In the genomic region with DNA sequence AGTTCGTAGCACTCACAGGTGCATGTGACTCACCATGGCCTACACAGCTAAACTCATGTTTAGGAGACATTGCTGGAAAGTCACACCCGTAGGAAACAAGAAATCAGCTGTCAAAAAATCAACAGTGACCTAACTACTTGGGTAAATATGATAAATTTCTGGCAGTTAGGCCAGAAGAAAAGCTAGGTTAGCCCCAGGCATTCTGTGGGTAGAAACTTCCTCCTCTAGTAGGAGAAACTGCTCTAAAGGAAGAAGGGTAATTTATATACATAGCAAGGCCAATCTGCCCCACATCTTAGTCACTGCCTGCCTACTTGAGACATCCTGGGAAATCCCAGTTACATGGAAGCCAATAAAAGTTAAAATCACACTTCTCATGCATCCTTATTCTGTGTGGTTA, we compare ENCODE assay signal across 25 mouse cellular contexts.
A peak's percentile ranks its signal among the peaks of the same experiment; 100 is the strongest.
DNase-seq lines count a peak whose midpoint lies in the region; ATAC-seq and TF ChIP-seq lines count a peak whose summit lies in the region.
"Had no signal": no experiment of that assay in that cellular context is flagged by ENCODE, and none has a peak within 500 bp of the region (broad histone marks: within the 10 kb centered on the region; RNA-seq: fewer than 3 reads in every experiment).

No protein-coding gene starts in this region.

- TF ChIP-seq EP300 in MEL (IDR thresholded peaks at IDR 0.05; ENCODE audit: low read depth in 1 of 2, low read length in 2 of 2): peak; percentile 91 to 93

- H3K9ac ChIP-seq in MEL (ENCODE audit: control insufficient read depth, low read depth, low read length, poor library complexity, severe bottlenecking): no peak overlapping the region
- no peak overlapping the region for H3K9ac ChIP-seq in midbrain, embryonic 11.5 days (ENCODE audit: low read length)
- H3K9ac ChIP-seq: embryonic facial prominence, embryonic 15.5 days; heart, embryonic 13.5 days; hindbrain, embryonic 15.5 days; kidney, embryonic 15.5 days; liver, embryonic 13.5 days; lung, embryonic 14.5 days; midbrain, embryonic 15.5 days had no signal

- DNase-seq in 416B (ENCODE audit: low read depth) (peak; percentile 94), MEL (ENCODE audit: low read depth, low spot score) (peak; percentile 79)
- DNase-seq in layer of hippocampus, adult 9-11 months: no peak
- DNase-seq in midbrain, embryonic 11.5 days (ENCODE audit: low spot score, missing footprints): no peak
- no peak for DNase-seq in gastrocnemius, adult 2 months
- DNase-seq: adrenal gland, adult 2 months; cerebellum, adult 9-10 months; gastrocnemius, postnatal 25 days; heart, adult 2 months; heart, postnatal 14 days; kidney, adult 11 months; kidney, postnatal 4 days; liver, embryonic 13.5 days; lung, embryonic 14.5 days; lung, postnatal 4 days had no signal

- H3K4me2 ChIP-seq in midbrain, embryonic 11.5 days: no peak overlapping the region
- H3K4me2 ChIP-seq: embryonic facial prominence, embryonic 15.5 days; heart, embryonic 13.5 days; hindbrain, embryonic 15.5 days; kidney, embryonic 15.5 days; liver, embryonic 13.5 days; lung, embryonic 14.5 days; midbrain, embryonic 15.5 days had no signal

- H3K79me2 ChIP-seq in MEL (ENCODE audit: control insufficient read depth, insufficient read depth, low read length, poor library complexity): no peaks in the 10 kb centered on the region

- TF ChIP-seq POLR2A in MEL (IDR thresholded peaks at IDR 0.05; ENCODE audit: control insufficient read depth in 1 of 2, insufficient read depth in 1 of 2, low read depth in 1 of 2, low read length in 2 of 2, poor library complexity in 1 of 2): no peak

- peaks cover 18 to 34% of the 10 kb centered on the region in 2 experiments for H3K4me1 ChIP-seq in MEL (ENCODE audit: control insufficient read depth in 1 of 2, insufficient read depth in 2 of 2, low read length in 2 of 2)
- no peaks in the 10 kb centered on the region for H3K4me1 ChIP-seq in midbrain, embryonic 11.5 days (ENCODE audit: control insufficient read depth, insufficient read depth, low read length)
- H3K4me1 ChIP-seq: embryonic facial prominence, embryonic 15.5 days; hindbrain, embryonic 15.5 days; kidney, embryonic 15.5 days; liver, embryonic 13.5 days; midbrain, embryonic 15.5 days had no signal

- H3K27me3 ChIP-seq in MEL (ENCODE audit: control insufficient read depth in 1 of 2, insufficient read depth in 2 of 2, low read length in 2 of 2): no peaks in the 10 kb centered on the region
- H3K27me3 ChIP-seq in midbrain, embryonic 11.5 days (ENCODE audit: control insufficient read depth, insufficient read depth, low read length): no peaks in the 10 kb centered on the region
- H3K27me3 ChIP-seq: embryonic facial prominence, embryonic 15.5 days; heart, embryonic 13.5 days; hindbrain, embryonic 15.5 days; kidney, embryonic 15.5 days; liver, embryonic 13.5 days had no signal

- H3K36me3 ChIP-seq in MEL (ENCODE audit: control insufficient read depth in 1 of 2, insufficient read depth in 2 of 2, low read length in 2 of 2): peaks cover 0 to 34% of the 10 kb centered on the region in 2 experiments; a peak in 2 of 4 replicates
- no peaks in the 10 kb centered on the region for H3K36me3 ChIP-seq in midbrain, embryonic 11.5 days (ENCODE audit: control insufficient read depth, insufficient read depth, low read length)
- H3K36me3 ChIP-seq: embryonic facial prominence, embryonic 15.5 days; heart, embryonic 13.5 days; hindbrain, embryonic 15.5 days; kidney, embryonic 15.5 days; liver, embryonic 13.5 days; midbrain, embryonic 15.5 days had no signal

- WGBS in midbrain, embryonic 11.5 days: 91% methylated on average over 2 of the region's 2 CpGs

- no peak for TF ChIP-seq RAD21 in MEL (IDR thresholded peaks at IDR 0.05; ENCODE audit: low read depth, low read length)

- no peak for TF ChIP-seq CTCF in MEL (IDR thresholded peaks at IDR 0.05 in 2 of 3, conservative IDR thresholded peaks at IDR 0.05 in 1 of 3; ENCODE audit: control insufficient read depth in 1 of 3, insufficient read depth in 1 of 3, low read depth in 2 of 3, low read length in 3 of 3, poor library complexity in 1 of 3, severe bottlenecking in 1 of 3)
- TF ChIP-seq CTCF in gastrocnemius, adult 2 months (IDR thresholded peaks at IDR 0.05): no peak

- intact Hi-C loops in gastrocnemius, adult 2 months (cut with DNase I): no loop called here

- peak; percentile 52 for ATAC-seq in granulocyte monocyte progenitor cell, adult 5-6 weeks (replicated peaks; ENCODE audit: poor library complexity, severe bottlenecking)
- 0 out of 2 replicates have a peak, but pooled peaks have one; percentile 30 for ATAC-seq in monocyte, adult 5-6 weeks (replicated peaks; ENCODE audit: insufficient number of reproducible peaks, low FRiP score, low TSS enrichment, poor library complexity, severe bottlenecking)
- no peak for ATAC-seq in midbrain, embryonic 11.5 days (ENCODE audit: low FRiP score)
- ATAC-seq: forebrain, embryonic 14.5 days; midbrain, embryonic 15.5 days; Patski had no signal

- H3K9me3 ChIP-seq in MEL (replicated peaks; ENCODE audit: insufficient read depth, low read length): no peaks in the 10 kb centered on the region
- H3K9me3 ChIP-seq in midbrain, embryonic 11.5 days (ENCODE audit: control insufficient read depth, low read length): no peaks in the 10 kb centered on the region
- H3K9me3 ChIP-seq: embryonic facial prominence, embryonic 15.5 days; heart, embryonic 13.5 days; hindbrain, embryonic 15.5 days; kidney, embryonic 15.5 days; liver, embryonic 13.5 days; midbrain, embryonic 15.5 days had no signal

- H3K4me3 ChIP-seq in MEL (ENCODE audit: control insufficient read depth in 1 of 2, insufficient read depth in 1 of 2, low read depth in 2 of 2, low read length in 2 of 2): no peak overlapping the region
- H3K4me3 ChIP-seq in midbrain, embryonic 11.5 days (ENCODE audit: low read depth, low read length): no peak overlapping the region
- H3K4me3 ChIP-seq in gastrocnemius, adult 2 months: no peak overlapping the region
- H3K4me3 ChIP-seq: embryonic facial prominence, embryonic 15.5 days; heart, adult 2 months; heart, embryonic 13.5 days; hindbrain, embryonic 15.5 days; kidney, embryonic 15.5 days; left cerebral cortex, adult 2 months; liver, embryonic 13.5 days; midbrain, embryonic 15.5 days had no signal

- peak overlapping the region; percentile 43; the same call in 1 of the 2 replicates for H3K27ac ChIP-seq in MEL (ENCODE audit: control insufficient read depth, low read depth, low read length)
- H3K27ac ChIP-seq in midbrain, embryonic 11.5 days (ENCODE audit: low read depth, low read length): no peak overlapping the region
- no peak overlapping the region for H3K27ac ChIP-seq in gastrocnemius, adult 2 months
- H3K27ac ChIP-seq: embryonic facial prominence, embryonic 15.5 days; heart, adult 2 months; heart, embryonic 13.5 days; hindbrain, embryonic 15.5 days; kidney, embryonic 15.5 days; left cerebral cortex, adult 2 months; liver, embryonic 13.5 days; midbrain, embryonic 15.5 days had no signal

TF ChIP-seq in MEL, 35 proteins besides CTCF, POLR2A, EP300 and RAD21:
- TF ChIP-seq RCOR1 (IDR thresholded peaks at IDR 0.05; ENCODE audit: low read depth, low read length) (peak; percentile 68), HCFC1 (IDR thresholded peaks at IDR 0.05; ENCODE audit: low read depth, low read length) (peak; percentile 49), SIN3A (IDR thresholded peaks at IDR 0.05; ENCODE audit: low read length) (peak; percentile 89), GATA1 (IDR thresholded peaks at IDR 0.05; ENCODE audit: low read depth, low read length) (peak; percentile 63), BHLHE40 (IDR thresholded peaks at IDR 0.05; ENCODE audit: borderline replicate concordance, low read depth, low read length) (peak; percentile 65; the same call in 1 of the 2 replicates), UBTF (IDR thresholded peaks at IDR 0.05; ENCODE audit: borderline replicate concordance, insufficient read depth, low read depth, low read length) (no peak), MAFK (IDR thresholded peaks at IDR 0.05; ENCODE audit: borderline replicate concordance, low read depth, low read length) (0 out of 2 replicates have a peak, but pooled peaks have one; percentile 5), NELFE (IDR thresholded peaks at IDR 0.05; ENCODE audit: low read depth, low read length) (no peak), TBP (IDR thresholded peaks at IDR 0.05; ENCODE audit: low read depth, low read length) (no peak), MYB (IDR thresholded peaks at IDR 0.05; ENCODE audit: low read depth, low read length) (peak; percentile 77), MYC (IDR thresholded peaks at IDR 0.05; ENCODE audit: low read depth, low read length) (peak; percentile 73), ZNF384 (IDR thresholded peaks at IDR 0.05; ENCODE audit: low read depth, low read length) (peak; percentile 42; the same call in 1 of the 2 replicates), TCF12 (IDR thresholded peaks at IDR 0.05; ENCODE audit: low read depth, low read length) (peak; percentile 78), MXI1 (IDR thresholded peaks at IDR 0.05; ENCODE audit: low read depth, low read length) (peak; percentile 78), MAX (IDR thresholded peaks at IDR 0.05; ENCODE audit: low read length) (0 out of 2 replicates have a peak, but pooled peaks have one; percentile 33), MAZ (IDR thresholded peaks at IDR 0.05; ENCODE audit: low read depth, low read length) (0 out of 2 replicates have a peak, but pooled peaks have one; percentile 50), ETS1 (IDR thresholded peaks at IDR 0.05; ENCODE audit: low read depth, low read length) (peak; percentile 98), JUND (IDR thresholded peaks at IDR 0.05; ENCODE audit: low read depth, low read length) (no peak)

Comparison
In these comparisons a context has a peak if more than half of its experiments do, and no peak if none do; other contexts are left out.
1. DNase-seq: peak in 416B (single experiment) and MEL (single experiment); none in layer of hippocampus, adult 9-11 months (single experiment), midbrain, embryonic 11.5 days (single experiment) and gastrocnemius, adult 2 months (single experiment).